Mouse (Mus musculus): Measurements from ENCODE around the gene Cpa1.

Gene Cpa1

GRCm38 (mm10) chr6:30673764-30674561 lies 34.9 kb downstream of the Cpa1 start:
- no peak for DNase-seq (ENCODE audit: low read depth, low spot score)

GRCm38 (mm10) chr6:30674714-30675280 lies 35.8 kb downstream of the Cpa1 start:
- DNase-seq (ENCODE audit: low read depth, low spot score) = peak; percentile 57

- no peak for DNase-seq (ENCODE audit: low read depth, low spot score)
Observed at GRCm38 (mm10) chr6:30675281-30675771, 36.3 kb downstream of the Cpa1 start.

- no peak for DNase-seq (ENCODE audit: low read depth, low spot score)
Observed at GRCm38 (mm10) chr6:30676506-30676905, 37.5 kb downstream of the Cpa1 start.

GRCm38 (mm10) chr6:30677591-30677990 lies 38.6 kb downstream of the Cpa1 start:
- no peak for DNase-seq (ENCODE audit: low read depth, low spot score)

- DNase-seq (ENCODE audit: low read depth, low spot score) = no peak
Observed at GRCm38 (mm10) chr6:30678482-30678881, 39.5 kb downstream of the Cpa1 start.

- DNase-seq (ENCODE audit: low read depth, low spot score) = no peak
Observed at GRCm38 (mm10) chr6:30679567-30679966, 40.5 kb downstream of the Cpa1 start.

- no peak for DNase-seq (ENCODE audit: low read depth, low spot score)
Observed at GRCm38 (mm10) chr6:30680442-30680841, 41.4 kb downstream of the Cpa1 start.

GRCm38 (mm10) chr6:30681935-30682900 lies 43.2 kb downstream of the Cpa1 start:
- DNase-seq (ENCODE audit: low read depth, low spot score) = peak; percentile 85

- DNase-seq (ENCODE audit: low read depth, low spot score) = no peak
Observed at GRCm38 (mm10) chr6:30684570-30684969, 45.6 kb downstream of the Cpa1 start.

- no peak for DNase-seq (ENCODE audit: low read depth, low spot score)
Observed at GRCm38 (mm10) chr6:30687198-30687597, 48.2 kb downstream of the Cpa1 start.

GRCm38 (mm10) chr6:30692826-30693225 lies 53.8 kb downstream of the Cpa1 start:
- DNase-seq (ENCODE audit: low read depth, low spot score) = no peak

GRCm38 (mm10) chr6:30693350-30693991 lies 54.5 kb downstream of the Cpa1 start, which contains the start of gene Cep41:
Gene Cep41, minus strand, starts transcription at chr6:30693749.
- DNase-seq (ENCODE audit: low read depth, low spot score) = peak; percentile 99

GRCm38 (mm10) chr6:30694209-30694608 lies 55.2 kb downstream of the Cpa1 start:
- DNase-seq (ENCODE audit: low read depth, low spot score) = peak; percentile 79
